Mouse (Mus musculus) frontal cortex, postnatal 36 days (tissue): Measurements from ENCODE around the gene St13.
A peak's percentile ranks its signal among the peaks of the same experiment; 100 is the strongest.
"Not testable (repeated sequence)": the region's sequence is repeated elsewhere in the genome, so short reads cannot be mapped to it uniquely, and the experiment has no call there.

Source experiments
- DNase-seq, 2 experiments: peaks; one replicate each; pipeline ENCODE4 v3.0.0; 2022; ENCODE audit warnings: low spot score in 2 of 2

Gene St13

DNA sequence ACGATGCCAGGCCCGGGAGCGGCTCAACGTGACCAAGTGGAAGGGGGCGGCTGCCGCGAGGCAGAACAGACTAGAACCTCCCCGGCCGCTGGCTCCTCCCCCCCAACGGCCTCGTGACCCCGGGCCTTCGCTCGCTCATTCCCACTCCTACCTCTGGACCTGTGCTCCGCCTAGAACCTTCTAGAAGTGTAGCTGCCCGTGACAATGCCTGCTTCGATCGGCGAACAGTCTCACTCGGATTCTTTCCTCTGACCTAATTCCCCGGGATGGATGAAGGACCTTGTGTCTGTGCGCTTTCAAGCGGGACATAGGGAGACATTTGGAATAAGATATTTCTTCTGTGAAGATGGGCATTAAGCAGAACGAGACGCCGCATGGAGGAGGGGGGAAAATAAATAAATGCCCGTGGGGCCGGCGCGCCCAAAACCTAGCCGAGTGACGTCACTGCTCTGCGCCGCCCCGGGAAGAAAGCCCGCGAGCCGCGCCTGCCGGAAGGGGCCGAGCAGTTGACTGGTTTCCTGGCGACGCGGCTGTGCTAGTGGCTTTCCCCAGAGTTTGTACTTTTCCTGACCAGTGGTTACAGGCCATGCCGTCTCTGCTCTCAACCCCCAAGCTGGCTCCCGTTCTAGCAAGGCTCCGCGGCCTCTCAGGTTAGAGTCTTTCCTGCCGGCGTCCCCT, at the start of gene St13, which contains the start of gene Xpnpep3:
Gene St13 (minus strand): TSS at position 440 of the 678 bp plus-strand sequence.
Gene Xpnpep3 (plus strand): TSS at position 501 of the 678 bp plus-strand sequence.
- DNase-seq = peak; percentile 97 to 98

DNA sequence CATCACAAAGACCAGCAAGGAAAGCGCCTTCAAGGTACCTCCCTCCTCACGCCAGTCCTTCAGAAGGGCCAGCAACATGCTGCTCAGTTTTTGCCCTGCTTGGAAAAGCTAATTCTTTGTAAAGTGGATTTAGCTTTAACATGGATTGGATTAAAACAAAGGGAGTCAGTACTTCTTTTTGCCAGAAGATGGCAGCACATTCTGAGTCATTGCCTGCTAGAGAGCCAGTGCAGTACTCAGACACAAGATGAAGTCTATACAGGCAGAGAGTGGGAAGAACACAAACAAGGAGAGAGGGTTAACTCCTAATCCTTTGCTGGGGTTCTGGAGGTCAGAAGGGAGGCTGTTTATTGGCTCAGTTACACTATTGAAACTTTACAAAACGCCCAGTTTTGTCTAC, 48.6 kb upstream of the St13 start:
- peak; percentile 45 to 83 for DNase-seq

DNA sequence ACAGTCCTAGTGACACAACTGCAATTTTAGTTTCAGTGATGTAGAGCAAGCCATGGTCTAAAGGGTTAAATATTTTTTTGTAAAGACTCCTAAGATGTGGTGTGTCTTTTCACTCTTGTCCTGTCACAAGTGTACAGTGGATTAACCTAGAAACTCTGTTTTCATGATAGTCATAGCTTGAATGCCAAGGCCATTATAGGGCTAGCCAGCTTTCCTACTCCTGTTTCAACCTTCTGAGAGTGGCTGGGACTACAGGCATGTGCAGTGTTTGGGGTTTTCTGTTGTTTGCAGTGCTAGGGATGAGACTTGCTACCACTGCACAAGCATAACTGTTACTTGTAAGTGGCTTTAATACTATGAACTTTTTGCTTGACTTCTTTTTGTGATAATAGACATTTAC, 39.4 kb upstream of the St13 start:
- DNase-seq = no peak

DNA sequence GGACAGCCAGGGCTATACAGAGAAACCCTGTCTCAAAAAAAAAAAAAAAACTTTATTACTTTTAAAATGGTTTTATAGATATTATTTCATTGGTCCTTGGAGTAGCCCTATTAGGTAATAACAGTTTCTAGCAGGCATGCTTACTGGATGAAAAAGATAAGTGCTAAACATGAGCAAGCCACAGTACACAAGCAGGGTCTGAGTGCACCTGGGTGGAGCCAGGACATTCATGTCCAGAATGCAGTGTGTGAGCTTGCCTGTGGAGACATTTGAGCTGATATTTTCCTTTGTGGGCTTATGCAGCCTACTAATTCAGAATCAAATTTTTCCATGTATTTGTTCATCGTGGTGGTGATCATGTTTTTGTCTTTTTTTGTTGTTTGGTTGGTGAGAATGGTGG, 38.5 kb upstream of the St13 start:
- DNase-seq = no peak

DNA sequence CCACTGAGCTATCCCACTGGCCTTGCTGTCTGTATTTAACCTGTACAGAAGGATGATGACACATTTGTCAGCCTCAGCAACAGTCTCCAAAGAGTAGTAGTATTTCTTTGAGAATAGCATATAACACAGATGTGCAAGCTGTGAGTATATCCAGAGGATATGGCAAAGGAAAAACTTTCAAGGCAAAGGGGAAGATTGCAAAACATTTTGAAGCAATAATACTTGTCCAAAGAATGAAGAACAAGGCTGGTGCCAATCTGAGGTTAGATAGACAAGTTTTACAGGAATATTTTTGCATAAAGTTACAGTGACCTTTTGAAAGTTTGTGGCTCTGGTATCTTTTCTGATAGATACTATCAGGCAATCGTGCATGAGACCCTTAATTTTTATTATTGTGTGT, 31.3 kb upstream of the St13 start:
- no peak for DNase-seq

DNA sequence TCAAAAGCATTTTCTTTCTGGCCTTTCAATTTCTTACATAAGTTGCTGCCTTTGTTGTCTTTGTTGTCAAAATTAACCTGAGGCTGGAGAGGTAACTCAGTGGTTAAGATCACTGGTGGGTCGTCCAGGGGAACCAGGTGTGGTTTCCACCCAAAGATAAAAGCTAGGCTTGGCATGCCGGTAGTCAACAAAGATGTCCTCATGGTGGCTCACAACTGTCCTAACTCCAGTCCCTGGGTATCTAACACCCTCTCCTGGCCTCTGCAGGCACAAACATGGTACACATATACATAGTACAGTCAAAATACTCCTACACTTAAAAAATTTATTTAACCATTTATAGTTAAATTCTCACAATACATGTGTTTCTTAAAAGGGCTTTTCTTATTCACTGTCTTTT, 28.1 kb upstream of the St13 start:
- no peak for DNase-seq

DNA sequence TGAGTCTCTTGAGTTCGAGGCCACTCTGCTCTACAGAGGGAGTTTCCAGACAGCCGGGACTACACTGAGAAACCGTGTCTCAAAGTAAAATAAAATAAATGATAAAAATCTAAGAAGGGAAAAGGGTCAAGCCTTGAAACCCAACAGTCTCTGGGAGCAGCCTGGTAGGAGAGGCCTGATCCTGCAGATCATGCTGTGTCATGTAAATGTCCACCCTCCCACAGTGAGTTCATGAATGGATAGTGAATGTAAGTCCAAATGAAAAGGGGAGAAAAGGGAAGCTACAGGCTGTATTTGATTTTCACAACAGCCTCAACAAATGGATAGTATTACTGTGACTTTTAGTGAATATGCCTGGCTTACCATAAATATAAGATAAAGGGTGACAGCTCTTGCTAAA, 25.4 kb upstream of the St13 start:
- no peak for DNase-seq

DNA sequence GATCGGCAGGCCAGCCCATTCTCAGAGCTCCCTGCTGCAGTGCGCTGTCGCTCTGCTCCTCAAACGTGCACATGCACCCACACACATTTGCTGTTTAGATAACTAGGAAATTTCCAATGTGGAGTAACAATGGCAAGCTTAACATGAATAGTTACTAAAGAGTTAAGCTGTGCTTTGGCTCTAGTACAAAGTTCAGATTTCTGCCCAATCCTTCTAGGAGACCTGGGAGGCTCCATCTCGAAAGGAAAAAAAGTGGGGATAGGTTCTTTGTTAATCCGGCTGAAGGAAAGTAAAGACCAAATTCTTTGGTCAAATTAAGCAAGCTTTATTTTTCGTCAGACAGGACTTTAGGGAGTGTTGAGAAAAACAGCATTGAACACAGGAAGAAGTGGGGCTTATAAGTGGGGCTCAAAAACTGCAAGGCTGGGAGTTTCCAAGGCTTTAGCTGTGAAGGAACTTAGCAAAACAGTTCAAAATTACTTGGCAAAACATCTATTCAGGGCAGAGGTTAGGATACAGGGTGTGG, 22.3 kb upstream of the St13 start:
- DNase-seq = no peak

DNA sequence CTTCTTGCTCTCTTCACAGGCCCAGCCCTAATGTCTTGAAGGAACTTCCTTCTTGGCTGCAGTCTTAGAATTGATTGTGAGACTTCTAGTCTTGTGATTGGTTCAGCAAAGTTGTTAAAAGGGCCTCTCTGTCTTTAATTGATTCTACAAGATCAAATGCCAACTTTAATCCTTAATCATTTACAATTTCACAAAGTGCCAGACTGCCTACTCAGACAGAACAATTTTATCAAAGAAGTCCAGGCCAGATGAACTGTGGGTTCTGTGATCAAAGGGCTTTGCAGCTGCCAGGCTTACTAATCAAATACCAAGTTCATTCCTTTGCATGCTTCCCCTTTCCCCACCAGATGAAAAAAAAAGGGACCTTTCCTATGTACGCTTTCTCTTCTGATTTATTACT, 21.6 kb upstream of the St13 start:
- DNase-seq = no peak

DNA sequence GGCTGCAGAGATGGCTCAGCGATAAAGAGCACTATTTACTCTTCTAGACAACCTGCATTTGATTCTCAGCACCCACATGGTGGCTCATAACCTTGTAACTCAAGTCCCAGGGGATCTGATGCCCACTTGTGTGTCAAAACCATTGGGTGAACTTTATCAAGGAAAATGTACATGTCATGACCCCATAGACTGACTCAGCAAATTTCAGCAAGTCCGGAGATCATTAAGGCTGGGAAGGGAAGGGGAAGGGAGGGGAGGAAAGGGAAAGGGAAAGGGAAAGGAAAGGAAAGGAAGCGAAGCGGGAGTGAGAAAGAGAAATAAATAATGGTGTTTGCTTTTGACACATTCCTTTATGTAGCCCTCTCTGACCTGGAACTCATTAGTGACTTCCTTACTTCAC, 18.2 kb upstream of the St13 start:
- no peak for DNase-seq

DNA sequence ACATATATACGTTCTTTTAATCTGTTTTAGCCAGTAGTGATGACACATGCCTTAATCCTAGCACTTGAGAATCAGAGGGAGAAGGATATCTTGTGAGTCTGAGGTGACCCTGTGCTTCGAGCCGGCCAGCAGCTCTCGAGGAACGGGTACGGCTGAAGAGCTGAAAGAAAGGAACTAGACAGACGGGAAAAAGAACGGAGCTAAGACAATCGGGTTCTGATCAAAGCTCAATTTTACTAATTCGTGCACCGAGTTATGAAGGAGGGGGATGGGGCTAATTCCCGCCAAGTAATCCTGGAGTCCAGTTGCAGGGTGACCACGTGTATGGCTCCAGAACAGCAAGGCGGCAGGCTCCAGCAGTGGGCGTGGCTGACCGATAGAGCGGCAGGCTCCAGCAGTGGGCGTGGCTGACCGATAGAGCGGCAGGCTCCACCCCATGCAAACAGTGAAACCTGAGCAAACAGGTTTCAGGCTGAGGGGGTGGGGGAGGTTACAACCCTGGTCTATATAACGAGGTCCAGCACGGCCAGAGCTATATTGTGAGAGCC, 17.0 kb upstream of the St13 start:
- not testable (repeated sequence) for DNase-seq

DNA sequence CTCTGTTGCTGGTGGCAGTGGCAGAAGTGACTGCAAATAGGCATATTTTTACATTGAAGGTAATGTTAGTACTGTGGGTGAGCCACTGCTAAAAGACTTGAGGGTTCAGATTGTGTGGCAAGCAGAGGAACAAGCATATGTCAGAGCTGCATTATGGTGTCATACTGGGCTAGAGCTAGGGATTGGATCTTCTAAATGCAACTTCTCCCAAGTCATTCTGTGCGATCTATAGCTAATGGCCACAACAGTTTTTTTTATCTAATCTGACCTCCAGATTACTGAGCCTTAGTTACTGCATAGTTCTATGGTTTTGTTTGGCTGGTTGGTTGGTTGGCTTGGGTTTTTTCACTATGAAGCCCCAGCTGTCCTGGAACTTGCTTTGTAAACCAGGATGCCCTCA, 8.3 kb upstream of the St13 start, which contains the start of gene Dnajb7:
Gene Dnajb7 (minus strand): TSS at position 101 of the 400 bp plus-strand sequence.
- DNase-seq = no peak

DNA sequence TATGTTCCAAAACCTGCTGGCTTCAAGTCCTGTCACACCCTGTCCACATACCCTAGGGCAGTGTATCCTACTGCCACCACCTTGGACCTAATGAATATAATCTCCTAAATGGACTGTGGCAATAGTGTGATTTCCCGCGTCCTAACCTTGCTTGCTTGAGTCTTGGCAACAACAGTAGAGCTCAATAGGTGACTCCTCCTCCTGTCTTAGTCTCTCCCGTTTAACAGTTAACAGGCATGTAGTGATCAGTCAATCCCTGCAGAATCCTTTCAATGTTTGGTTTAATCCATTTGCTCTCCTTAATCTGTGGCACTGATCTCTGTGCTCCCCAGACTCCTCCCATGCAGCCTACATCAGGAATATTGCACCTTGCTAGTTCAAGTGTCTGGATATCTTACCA, 5.1 kb upstream of the St13 start:
- DNase-seq = no peak

DNA sequence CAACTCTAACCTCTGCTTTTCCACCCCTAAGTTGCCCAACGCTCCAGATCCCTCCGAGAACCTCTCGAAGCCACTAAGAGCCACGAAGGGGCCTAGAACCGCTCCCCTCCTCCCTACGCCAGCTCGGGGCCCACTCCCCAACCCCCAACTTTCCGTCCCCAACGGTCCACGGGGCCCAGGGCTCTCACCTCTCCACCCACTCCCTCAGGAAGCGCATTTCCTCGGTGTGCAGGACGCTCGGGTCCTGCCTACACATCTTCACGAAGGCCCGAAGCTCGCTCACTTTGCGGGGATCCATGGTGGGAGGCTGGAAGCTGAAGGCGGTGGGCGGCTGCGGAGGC, 610 bp downstream of the St13 start:
- no peak for DNase-seq

DNA sequence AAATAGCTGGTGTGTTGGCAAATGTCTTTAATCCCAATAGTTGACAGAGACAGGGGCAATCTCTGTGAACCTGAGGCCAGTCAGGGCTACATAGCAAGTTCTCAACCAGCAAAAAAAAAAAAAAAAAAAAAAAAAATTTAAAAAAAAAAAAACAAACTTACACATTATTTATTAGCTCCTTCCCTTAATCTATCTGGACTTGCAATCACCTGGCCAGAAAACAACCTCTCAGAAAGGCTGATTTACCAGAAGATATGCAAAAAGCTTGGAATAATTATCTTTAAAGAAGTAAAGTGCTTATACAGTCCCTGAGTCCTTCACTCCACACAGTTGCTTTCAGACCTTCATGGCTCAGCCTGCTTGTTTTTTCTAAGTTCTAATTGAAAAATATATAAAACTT, 1.7 kb downstream of the St13 start:
- DNase-seq = no peak

DNA sequence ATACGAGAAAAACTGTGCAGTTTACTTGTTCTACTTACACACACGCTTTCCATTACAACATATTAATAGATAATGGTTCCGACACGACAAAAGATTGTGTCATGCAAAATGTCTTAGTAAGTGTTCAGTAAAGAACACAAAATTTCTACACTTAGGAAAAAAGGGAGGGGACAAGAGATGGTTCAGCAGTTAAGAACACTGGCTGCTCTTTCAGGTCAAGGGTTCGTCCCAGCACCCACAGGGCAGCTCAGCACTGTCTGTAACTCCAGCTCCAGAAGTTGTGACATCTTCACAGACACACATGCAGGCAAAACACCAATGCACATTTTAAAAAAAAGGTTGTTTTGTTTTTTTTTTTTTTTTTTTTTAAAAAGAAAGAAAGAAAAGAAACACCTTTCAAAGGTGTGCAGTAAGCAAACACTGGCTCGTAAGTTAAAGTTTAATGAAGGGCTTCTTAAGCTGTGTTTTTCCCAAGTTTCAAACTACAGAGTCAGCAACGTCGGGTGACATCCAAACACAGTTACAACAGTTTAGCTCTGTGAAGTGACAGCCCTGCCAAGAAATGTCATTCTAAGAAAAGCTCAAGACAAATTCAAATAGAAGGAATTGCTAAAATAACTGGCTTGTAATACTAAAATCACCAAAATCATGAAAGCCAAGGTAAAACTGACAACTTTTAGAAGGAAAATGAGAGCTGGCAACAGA, 5.5 kb downstream of the St13 start:
- DNase-seq = no peak

DNA sequence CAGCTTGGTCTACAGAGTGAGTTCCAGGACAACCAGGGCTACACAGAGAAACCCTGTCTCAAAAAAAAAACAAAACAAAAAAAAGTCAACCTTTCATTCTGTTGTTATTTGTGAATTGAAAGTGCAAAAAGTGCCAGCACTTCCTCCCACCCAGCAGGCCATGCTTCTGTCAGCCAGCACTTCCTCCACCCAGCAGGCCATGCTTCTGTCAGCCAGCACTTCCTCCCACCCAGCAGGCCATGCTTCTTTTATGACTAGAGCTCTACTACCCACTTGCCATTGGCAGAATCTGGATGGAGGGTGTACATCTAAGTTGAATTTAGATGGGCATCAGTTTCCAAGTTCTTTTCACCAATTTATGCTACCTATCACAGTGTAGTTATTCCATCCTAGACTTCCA, 6.9 kb downstream of the St13 start:
- peak; percentile 37 to 52 for DNase-seq

DNA sequence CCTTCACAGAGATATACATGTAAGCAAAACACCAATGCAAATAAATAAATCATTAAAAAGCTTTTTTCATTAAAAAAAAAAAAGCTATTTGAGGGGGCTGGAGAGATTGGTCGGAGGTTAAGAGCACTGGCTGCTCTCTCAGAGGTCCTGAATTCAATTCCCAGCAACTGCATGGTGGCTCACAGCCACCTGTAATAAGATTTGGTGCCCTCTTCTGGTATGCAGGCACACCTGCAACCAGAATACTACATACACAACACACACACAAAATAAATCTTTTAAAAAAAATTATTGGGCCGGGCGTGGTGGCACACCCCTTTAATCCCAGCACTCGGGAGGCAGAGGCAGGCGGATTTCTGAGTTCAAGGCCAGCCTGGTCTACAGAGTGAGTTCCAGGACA, 13.6 kb downstream of the St13 start:
- no peak for DNase-seq

DNA sequence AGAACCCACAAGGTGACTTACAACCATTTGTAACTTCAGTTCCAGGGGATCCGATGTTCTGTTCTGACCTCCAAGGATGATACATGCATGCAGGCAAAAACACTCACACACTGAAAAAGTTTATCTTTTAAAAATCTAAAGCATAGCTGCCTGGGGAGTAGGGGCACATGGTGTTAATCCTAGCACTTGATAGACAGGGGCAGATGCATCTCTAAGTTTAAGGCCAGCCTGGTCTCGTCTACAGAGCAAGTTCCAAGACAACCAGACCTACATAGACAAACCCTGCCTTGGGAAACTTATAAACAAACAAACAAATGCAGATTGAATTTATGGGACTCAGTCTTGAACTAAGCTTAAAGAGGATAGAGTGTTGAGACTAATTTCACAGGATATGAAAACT, 21.0 kb downstream of the St13 start:
- no peak for DNase-seq

DNA sequence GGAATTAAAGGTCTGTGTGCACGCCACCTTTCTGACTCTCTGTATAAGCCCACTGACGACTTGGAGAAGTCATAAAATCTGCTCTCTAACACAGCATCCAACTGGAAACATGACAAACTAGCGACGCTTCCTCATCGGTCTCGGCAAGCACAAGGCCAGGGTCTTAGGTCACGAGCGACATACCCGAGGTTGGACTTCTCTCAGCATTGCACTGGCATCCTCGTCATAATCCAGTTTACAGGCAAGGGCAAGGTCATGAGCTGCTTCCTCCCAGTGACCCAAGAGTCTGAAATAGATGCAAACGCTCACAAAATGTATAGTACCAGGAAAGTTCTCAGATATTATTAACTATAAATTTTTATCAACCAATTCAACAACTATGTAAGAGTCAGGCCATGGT, 25.3 kb downstream of the St13 start:
- DNase-seq = no peak

DNA sequence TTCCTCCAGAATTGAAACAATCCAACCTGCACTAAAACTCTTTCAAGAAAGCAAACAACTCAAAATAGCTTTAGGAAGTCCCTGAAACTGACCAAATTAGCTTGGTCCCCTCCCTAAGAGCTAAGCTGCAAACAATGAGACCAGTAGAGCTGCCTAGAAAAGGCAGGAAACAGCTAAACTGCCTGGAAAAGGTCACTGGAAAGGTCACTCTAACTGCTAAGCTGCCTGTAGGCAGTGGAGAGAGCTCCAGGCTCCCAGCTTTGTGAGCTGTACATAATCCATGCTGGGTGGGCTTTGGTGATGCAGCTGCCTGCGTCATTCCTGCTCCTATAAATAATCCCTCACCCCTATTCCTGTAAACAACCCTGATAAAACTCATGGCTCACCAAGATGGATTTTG, 29.5 kb downstream of the St13 start:
- no peak for DNase-seq

DNA sequence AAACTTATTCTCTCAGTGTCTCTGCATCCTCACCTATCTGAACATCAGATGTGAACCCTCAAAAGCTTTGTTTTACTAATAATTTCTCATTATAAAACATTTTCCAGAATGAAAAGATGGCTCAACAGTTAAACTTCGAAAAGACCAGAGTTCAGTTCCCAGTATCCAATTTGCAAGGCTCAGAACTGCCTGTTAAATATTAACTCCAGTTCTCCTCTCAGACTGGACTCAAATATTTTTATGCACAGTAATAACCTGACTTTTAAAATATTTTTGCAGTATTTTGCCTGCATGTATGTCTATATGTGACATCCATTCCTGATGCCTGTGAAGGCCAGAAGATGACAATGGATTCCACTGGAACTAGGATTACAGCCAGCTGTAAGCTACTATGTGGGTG, 31.3 kb downstream of the St13 start:
- DNase-seq = no peak

DNA sequence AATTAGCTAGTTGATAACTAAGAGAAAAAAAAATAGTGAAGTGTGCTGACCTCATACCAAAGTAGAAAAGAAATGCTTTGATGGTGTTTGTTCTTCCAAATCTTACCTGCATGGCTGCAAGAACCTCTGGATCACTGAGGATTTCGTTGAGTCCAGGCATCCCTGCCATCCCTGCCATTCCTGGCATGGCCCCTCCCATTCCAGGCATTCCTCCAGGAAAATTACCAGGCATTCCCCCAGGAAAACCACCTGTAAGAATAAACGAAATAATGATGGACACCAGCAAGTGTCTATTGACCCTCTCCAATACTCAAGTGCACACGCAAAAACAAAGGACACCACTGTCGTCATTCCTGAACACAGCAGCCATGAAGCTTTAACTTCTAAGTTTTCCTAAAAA, 33.6 kb downstream of the St13 start:
- no peak for DNase-seq
